Mouse (Mus musculus) liver, embryonic 14.5 days (tissue): ENCODE measurements around the gene Cd5.

Source experiments
- CTCF ChIP-seq: IDR thresholded peaks from 2 replicates; pipeline ENCODE4 v1.5.1; 2016; ENCODE audit warnings: antibody characterized with exemption, low read depth, control low read depth
- EP300 ChIP-seq: IDR thresholded peaks from 2 replicates; pipeline ENCODE4 v1.6.1; 2016; ENCODE audit warnings: antibody characterized with exemption, low read depth

- TF ChIP-seq CTCF (no peak), EP300 (no peak)
These were observed 40.4 kb downstream of the Cd5 start for GRCm38 (mm10) chr19:10698131-10698991.
